Mouse (Mus musculus): Measurements from ENCODE around the gene Palmd.

Gene Palmd

GRCm38 (mm10) chr3:116955061-116955460 is 13.7 kb downstream of the Palmd start:
- DNase-seq = no peak

GRCm38 (mm10) chr3:116953366-116953765 is 15.4 kb downstream of the Palmd start:
- DNase-seq = no peak

- DNase-seq = no peak
Observed at GRCm38 (mm10) chr3:116952242-116952899, 16.4 kb downstream of the Palmd start.

- no peak for DNase-seq
Observed at GRCm38 (mm10) chr3:116951489-116951888, 17.3 kb downstream of the Palmd start.

- DNase-seq = no peak
Observed at GRCm38 (mm10) chr3:116950665-116951115, 18.1 kb downstream of the Palmd start.

GRCm38 (mm10) chr3:116946476-116946875 is 22.3 kb downstream of the Palmd start:
- no peak for DNase-seq

GRCm38 (mm10) chr3:116943422-116943821 is 25.4 kb downstream of the Palmd start:
- DNase-seq = no peak

- no peak for DNase-seq
Observed at GRCm38 (mm10) chr3:116942751-116943150, 26.0 kb downstream of the Palmd start.

- DNase-seq = no peak
Observed at GRCm38 (mm10) chr3:116941559-116942117, 27.1 kb downstream of the Palmd start.

- DNase-seq = no peak
Observed at GRCm38 (mm10) chr3:116940804-116941558, 27.8 kb downstream of the Palmd start.

GRCm38 (mm10) chr3:116936934-116937691 is 31.7 kb downstream of the Palmd start:
- DNase-seq = peak; percentile 46

- no peak for DNase-seq
Observed at GRCm38 (mm10) chr3:116933158-116933557, 35.6 kb downstream of the Palmd start.

GRCm38 (mm10) chr3:116928994-116929393 is 39.8 kb downstream of the Palmd start:
- DNase-seq = peak; percentile 84

GRCm38 (mm10) chr3:116923042-116923441 is 45.7 kb downstream of the Palmd start:
- no peak for DNase-seq

- no peak for DNase-seq
Observed at GRCm38 (mm10) chr3:116921535-116921934, 47.3 kb downstream of the Palmd start.

- peak; percentile 66 for DNase-seq
Observed at GRCm38 (mm10) chr3:116917016-116917415, 51.8 kb downstream of the Palmd start.

- DNase-seq = no peak
Observed at GRCm38 (mm10) chr3:116914931-116915330, 53.9 kb downstream of the Palmd start.

- DNase-seq = no peak
Observed at GRCm38 (mm10) chr3:116914374-116914773, 54.4 kb downstream of the Palmd start.

- DNase-seq = no peak
Observed at GRCm38 (mm10) chr3:116906596-116906995, 62.2 kb downstream of the Palmd start.

- no peak for DNase-seq
Observed at GRCm38 (mm10) chr3:116905898-116906297, 62.9 kb downstream of the Palmd start.

GRCm38 (mm10) chr3:116904158-116904557 is 64.6 kb downstream of the Palmd start:
- DNase-seq = peak; percentile 80

GRCm38 (mm10) chr3:116892872-116893271 is 75.9 kb downstream of the Palmd start:
- no peak for DNase-seq

- no peak for DNase-seq
Observed at GRCm38 (mm10) chr3:116892206-116892563, 76.6 kb downstream of the Palmd start.
